Mouse (Mus musculus): ENCODE results near the gene Asb6. TPM values are rescaled to one million over a fixed set of nuclear protein-coding genes. Genes with fewer than 3 reads are reported as not detected.
A peak's percentile ranks its signal among the peaks of the same experiment; 100 is the strongest.

Asb6 gene
- polyA plus RNA-seq, 1 experiment from 2014 or later, result 26.6 TPM

DNA sequence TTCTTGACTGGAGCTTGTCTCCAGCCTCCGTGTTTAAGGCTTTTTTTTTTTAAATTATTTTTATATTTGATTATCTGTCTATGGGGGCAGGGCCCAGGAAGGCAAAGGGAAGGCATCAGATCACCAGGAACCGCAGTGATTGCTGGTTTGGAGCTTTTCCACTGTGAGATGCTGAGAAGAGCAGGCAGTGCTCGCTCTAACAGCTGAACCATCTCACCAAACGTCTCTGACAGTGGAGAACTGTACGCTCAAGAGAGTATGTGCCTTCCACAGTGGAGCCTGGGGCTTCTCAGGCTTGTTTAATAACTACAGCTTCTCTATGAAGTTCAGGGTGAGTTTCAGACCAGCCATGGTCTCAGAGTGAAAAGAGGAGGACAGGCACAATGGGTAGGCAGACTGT, 20.6 kb downstream of the Asb6 start:
- Histone ChIP-seq H3K27ac (replicated peaks; ENCODE audit: low read depth, low read length) (no peak overlapping the region), H3K9me3 (ENCODE audit: control insufficient read depth, low read length) (no peaks in the 10 kb centered on the region), H3K4me1 (ENCODE audit: control insufficient read depth, insufficient read depth, low read length) (peaks cover 9% of the 10 kb centered on the region), H3K36me3 (ENCODE audit: control insufficient read depth, insufficient read depth, low read length) (peaks cover 29% of the 10 kb centered on the region), H3K4me3 (ENCODE audit: low read depth, low read length) (no peak overlapping the region), H3K4me2 (ENCODE audit: low read depth, low read length) (peak overlapping the region; percentile 16; the same call in 1 of the 2 replicates), H3K9ac (ENCODE audit: low read depth, low read length) (0 out of 2 replicates have a peak overlapping the region, but pooled peaks have one; percentile 35), H3K27me3 (replicated peaks; ENCODE audit: control insufficient read depth, insufficient read depth, low read length) (no peaks in the 10 kb centered on the region)
- 83% methylated on average over 5 of the region's 5 CpGs for WGBS
- ATAC-seq (ENCODE audit: low read depth), result no peak
- DNase-seq (ENCODE audit: low spot score), result no peak

DNA sequence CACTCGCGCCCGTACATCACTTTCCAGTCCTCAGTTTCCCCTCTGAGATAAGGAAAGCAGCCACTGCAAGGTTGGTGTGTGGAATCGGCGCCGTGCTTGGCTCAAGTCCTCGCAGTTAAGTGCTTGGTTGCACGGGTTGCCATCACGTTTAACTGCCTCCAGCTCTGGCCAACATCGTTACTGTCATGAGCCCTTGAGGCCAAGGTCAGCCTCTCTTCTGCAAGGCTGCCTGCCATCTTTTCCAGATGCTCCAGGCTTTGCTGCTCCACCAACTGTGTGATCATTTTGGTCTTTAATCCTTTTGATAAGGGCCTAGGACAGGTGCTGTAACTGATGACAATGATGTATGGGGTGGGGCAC, 21.9 kb downstream of the Asb6 start:
- Histone ChIP-seq H3K27me3 (replicated peaks; ENCODE audit: control insufficient read depth, insufficient read depth, low read length) (no peaks in the 10 kb centered on the region), H3K4me2 (ENCODE audit: low read depth, low read length) (peak overlapping the region; percentile 64), H3K9me3 (ENCODE audit: control insufficient read depth, low read length) (no peaks in the 10 kb centered on the region), H3K9ac (ENCODE audit: low read depth, low read length) (peak overlapping the region; percentile 93), H3K27ac (replicated peaks; ENCODE audit: low read depth, low read length) (peak overlapping the region; percentile 79), H3K4me1 (ENCODE audit: control insufficient read depth, insufficient read depth, low read length) (peaks cover 9% of the 10 kb centered on the region), H3K36me3 (ENCODE audit: control insufficient read depth, insufficient read depth, low read length) (peaks cover 17% of the 10 kb centered on the region), H3K4me3 (ENCODE audit: low read depth, low read length) (peak overlapping the region; percentile 84)
- DNase-seq (ENCODE audit: low spot score) (no peak), ATAC-seq (ENCODE audit: low read depth) (no peak)
- WGBS, result 4% methylated on average over 10 of the region's 10 CpGs

DNA sequence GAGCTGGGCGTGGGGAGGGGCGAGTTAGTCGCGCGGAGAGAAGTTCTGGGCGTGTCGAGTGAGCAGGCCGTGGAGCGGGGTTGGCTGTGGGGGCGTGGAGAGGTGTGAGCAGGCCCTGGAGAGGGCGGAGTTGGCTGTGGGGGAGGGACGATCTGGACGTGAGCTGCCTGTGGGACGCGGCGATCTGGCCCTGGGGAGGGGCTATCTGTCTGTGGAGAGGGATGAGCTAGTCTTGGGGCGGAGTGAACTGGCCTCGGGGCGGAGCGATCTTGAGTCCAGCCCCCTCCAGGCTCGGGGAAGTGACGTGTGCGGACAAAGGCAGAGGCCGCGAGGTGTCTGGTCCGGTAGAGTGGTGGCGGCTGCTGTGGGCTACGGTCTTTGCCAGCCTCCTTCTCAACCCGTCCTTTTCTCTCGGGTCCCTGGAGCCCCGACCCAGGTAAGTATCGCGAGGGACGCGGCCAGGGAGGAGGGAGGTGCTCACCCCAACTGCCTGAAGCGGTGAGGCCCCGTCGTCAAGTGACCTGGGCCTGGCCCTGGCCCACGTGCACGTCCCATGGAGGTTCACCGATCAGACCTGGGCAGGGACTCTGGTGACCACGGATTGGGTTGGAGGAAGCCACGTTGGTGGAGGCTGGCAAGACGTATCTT, 22.4 kb downstream of the Asb6 start, which contains the start of gene Ntmt1:
Gene Ntmt1 (plus strand): TSS at position 179 of the 648 bp plus-strand sequence.
- WGBS, result 0% methylated on average over 23 of the region's 44 CpGs
- peak within 1 kb of the TSS; percentile 84 for H3K4me3 ChIP-seq (ENCODE audit: low read depth, low read length)
- H3K36me3 ChIP-seq (ENCODE audit: control insufficient read depth, insufficient read depth, low read length), result peaks cover 12% of the 10 kb centered on the region
- ATAC-seq (ENCODE audit: low read depth) (peak; percentile 98), DNase-seq (ENCODE audit: low spot score) (peak; percentile 100)
- peak within 1 kb of the TSS; percentile 64 for H3K4me2 ChIP-seq (ENCODE audit: low read depth, low read length)
- peaks cover 9% of the 10 kb centered on the region for H3K4me1 ChIP-seq (ENCODE audit: control insufficient read depth, insufficient read depth, low read length)
- H3K27me3 ChIP-seq (replicated peaks; ENCODE audit: control insufficient read depth, insufficient read depth, low read length), result no peaks in the 10 kb centered on the region
- H3K27ac ChIP-seq (replicated peaks; ENCODE audit: low read depth, low read length), result peak within 1 kb of the TSS; percentile 79
- no peaks in the 10 kb centered on the region for H3K9me3 ChIP-seq (ENCODE audit: control insufficient read depth, low read length)
- peak within 1 kb of the TSS; percentile 93 for H3K9ac ChIP-seq (ENCODE audit: low read depth, low read length)

DNA sequence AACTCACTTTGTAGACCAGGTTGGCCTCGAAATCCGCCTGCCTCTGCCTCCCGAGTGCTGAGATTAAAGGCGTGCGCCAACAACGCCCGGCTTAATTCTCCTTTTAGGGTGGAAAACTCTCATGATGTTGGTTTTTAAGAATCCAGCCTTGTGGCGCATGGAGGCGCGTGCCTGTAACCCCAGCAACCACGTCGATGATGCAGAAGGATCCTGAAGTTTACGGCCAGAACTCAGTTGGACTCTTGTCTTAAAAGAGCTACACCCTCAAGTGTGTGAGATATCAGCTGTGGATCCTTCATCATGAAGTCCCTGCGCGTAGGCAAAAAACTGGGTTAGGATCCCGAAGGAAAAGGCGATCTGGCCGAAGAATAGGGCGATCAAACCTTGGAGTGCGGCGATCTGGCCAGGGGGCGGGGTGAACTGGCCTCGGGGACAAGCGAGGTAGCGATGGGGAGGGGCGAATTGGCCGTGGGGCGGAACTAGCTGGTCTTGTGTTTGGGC, 22.9 kb downstream of the Asb6 start:
- no peak for DNase-seq (ENCODE audit: low spot score)
- Histone ChIP-seq H3K27ac (replicated peaks; ENCODE audit: low read depth, low read length) (peak overlapping the region; percentile 79), H3K36me3 (ENCODE audit: control insufficient read depth, insufficient read depth, low read length) (peaks cover 6% of the 10 kb centered on the region; the same call in 1 of the 2 replicates), H3K9me3 (ENCODE audit: control insufficient read depth, low read length) (no peaks in the 10 kb centered on the region), H3K4me1 (ENCODE audit: control insufficient read depth, insufficient read depth, low read length) (peaks cover 9% of the 10 kb centered on the region), H3K27me3 (replicated peaks; ENCODE audit: control insufficient read depth, insufficient read depth, low read length) (0 out of 2 replicates have a peak, but pooled peaks cover under 1% of the 10 kb centered on the region), H3K4me2 (ENCODE audit: low read depth, low read length) (peak overlapping the region; percentile 64), H3K4me3 (ENCODE audit: low read depth, low read length) (peak overlapping the region; percentile 84), H3K9ac (ENCODE audit: low read depth, low read length) (peak overlapping the region; percentile 60)
- WGBS, result 6% methylated on average over 28 of the region's 28 CpGs
- ATAC-seq (ENCODE audit: low read depth), result peak; percentile 27

DNA sequence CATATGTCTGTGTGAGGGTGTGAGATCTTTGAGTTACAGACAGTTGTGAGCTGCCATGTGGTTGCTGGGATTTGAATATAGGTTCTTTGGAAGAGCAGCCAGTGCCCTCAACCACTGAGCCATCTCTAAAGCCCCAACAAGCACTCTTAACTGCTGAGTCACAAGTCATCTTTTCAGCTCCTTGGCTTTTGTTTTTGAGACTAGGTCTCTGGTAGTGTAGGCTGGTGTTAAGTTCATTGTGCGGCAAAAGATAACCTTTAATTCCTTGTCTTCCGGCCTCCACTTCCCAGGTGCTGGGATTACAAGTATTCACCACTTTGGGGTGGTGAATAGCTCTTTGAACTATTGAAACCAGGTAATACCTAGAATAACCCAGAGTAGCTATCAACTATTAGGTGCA, 24.1 kb downstream of the Asb6 start:
- peaks cover 16% of the 10 kb centered on the region for H3K4me1 ChIP-seq (ENCODE audit: control insufficient read depth, insufficient read depth, low read length)
- no peak for DNase-seq (ENCODE audit: low spot score)
- WGBS, result 94% methylated on average over 2 of the region's 2 CpGs

DNA sequence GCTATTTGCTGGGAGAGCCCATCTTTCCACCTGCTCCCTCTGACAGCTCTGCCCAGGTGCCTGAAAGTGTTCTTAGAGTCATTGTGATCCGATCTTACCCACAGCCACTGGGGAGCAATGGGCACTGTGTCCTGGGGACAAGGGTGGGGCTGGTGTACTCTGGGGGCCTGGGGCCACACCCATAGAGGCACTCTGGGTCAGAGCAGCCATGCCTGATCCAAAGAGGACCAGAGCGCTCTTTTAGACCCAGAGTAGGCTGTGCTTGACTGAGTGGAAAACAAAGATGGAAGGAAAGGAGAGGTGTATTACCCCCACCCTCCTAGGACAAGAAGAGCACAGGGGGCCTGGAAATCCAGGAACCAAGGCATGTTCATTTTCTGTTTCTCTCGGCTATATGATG, 26.5 kb downstream of the Asb6 start, which contains the start of gene 1700001O22Rik:
Gene 1700001O22Rik (minus strand): TSS at position 58 of the 400 bp plus-strand sequence.
- ATAC-seq (ENCODE audit: low read depth), result no peak

More for the DNA sequence above, 24.1 kb downstream of the Asb6 start:
- Histone ChIP-seq H3K27ac (replicated peaks; ENCODE audit: low read depth, low read length) (no peak overlapping the region), H3K27me3 (replicated peaks; ENCODE audit: control insufficient read depth, insufficient read depth, low read length) (peaks cover 13% of the 10 kb centered on the region; the same call in 1 of the 2 replicates), H3K9me3 (ENCODE audit: control insufficient read depth, low read length) (no peaks in the 10 kb centered on the region), H3K4me3 (ENCODE audit: low read depth, low read length) (no peak overlapping the region), H3K9ac (ENCODE audit: low read depth, low read length) (no peak overlapping the region), H3K36me3 (ENCODE audit: control insufficient read depth, insufficient read depth, low read length) (no peaks in the 10 kb centered on the region), H3K4me2 (ENCODE audit: low read depth, low read length) (no peak overlapping the region)
- ATAC-seq (ENCODE audit: low read depth), result no peak

DNA sequence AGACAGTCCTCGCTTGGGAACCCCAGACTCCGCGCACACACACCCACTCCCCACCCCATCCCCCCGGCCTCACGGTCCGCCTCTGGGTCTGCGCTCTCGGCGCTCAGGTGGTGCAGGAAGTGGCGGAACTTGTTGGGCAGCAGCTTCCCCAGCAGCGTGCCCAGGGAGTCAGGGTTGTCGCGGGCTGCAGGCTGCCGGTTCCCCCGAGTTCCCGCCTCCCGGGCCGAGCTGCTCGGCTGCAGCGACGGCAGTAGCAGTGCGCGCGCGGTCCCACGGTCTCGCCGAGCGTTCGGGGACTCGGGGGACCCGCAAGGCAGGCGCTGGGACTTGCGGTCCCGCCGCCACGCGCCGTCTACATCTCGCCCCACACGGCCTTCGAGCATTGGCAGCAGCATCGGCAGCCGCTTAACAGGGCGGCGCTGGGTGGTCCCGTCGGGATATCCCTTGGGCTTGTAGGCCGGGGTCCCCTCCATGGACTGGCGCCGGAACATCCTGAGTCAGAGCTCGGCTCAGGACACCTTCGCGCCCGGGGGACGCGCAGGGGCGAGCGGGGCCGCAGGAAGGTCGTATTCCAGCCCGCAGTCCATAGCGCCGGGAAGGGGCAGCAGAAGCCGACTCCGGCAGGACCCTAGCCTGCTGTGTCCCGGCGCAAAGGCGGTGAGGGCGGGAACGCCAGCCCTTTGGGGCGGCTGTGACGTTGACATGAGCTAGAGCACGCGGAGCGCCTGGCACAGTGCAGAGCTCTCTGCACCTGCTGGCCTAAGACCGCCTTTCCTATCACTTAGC, 28.9 kb downstream of the Asb6 start:
- peak overlapping the region; percentile 95 for H3K4me2 ChIP-seq (ENCODE audit: low read depth, low read length)
- no peak overlapping the region for H3K27ac ChIP-seq (replicated peaks; ENCODE audit: low read depth, low read length)
- H3K9ac ChIP-seq (ENCODE audit: low read depth, low read length), result peak overlapping the region; percentile 66
- H3K27me3 ChIP-seq (replicated peaks; ENCODE audit: control insufficient read depth, insufficient read depth, low read length), result peaks cover 14% of the 10 kb centered on the region
- no peaks in the 10 kb centered on the region for H3K9me3 ChIP-seq (ENCODE audit: control insufficient read depth, low read length)
- 2% methylated on average over 29 of the region's 77 CpGs for WGBS
- peak; percentile 62 for ATAC-seq (ENCODE audit: low read depth)
- peak overlapping the region; percentile 48 for H3K4me3 ChIP-seq (ENCODE audit: low read depth, low read length)
- peaks cover 12% of the 10 kb centered on the region for H3K4me1 ChIP-seq (ENCODE audit: control insufficient read depth, insufficient read depth, low read length)
- peak; percentile 50 for DNase-seq (ENCODE audit: low spot score)
- H3K36me3 ChIP-seq (ENCODE audit: control insufficient read depth, insufficient read depth, low read length), result no peaks in the 10 kb centered on the region

More for the DNA sequence above, 26.5 kb downstream of the Asb6 start, which contains the start of gene 1700001O22Rik:
- DNase-seq (ENCODE audit: low spot score), result no peak
- H3K27me3 ChIP-seq (replicated peaks; ENCODE audit: control insufficient read depth, insufficient read depth, low read length), result peaks cover 14% of the 10 kb centered on the region
- H3K9ac ChIP-seq (ENCODE audit: low read depth, low read length), result no peak within 1 kb of the TSS
- H3K4me1 ChIP-seq (ENCODE audit: control insufficient read depth, insufficient read depth, low read length), result peaks cover 7% of the 10 kb centered on the region
- H3K9me3 ChIP-seq (ENCODE audit: control insufficient read depth, low read length), result no peaks in the 10 kb centered on the region
- H3K4me2 ChIP-seq (ENCODE audit: low read depth, low read length), result no peak within 1 kb of the TSS
- 85% methylated on average over 3 of the region's 3 CpGs for WGBS
- no peak within 1 kb of the TSS for H3K4me3 ChIP-seq (ENCODE audit: low read depth, low read length)
- no peak within 1 kb of the TSS for H3K27ac ChIP-seq (replicated peaks; ENCODE audit: low read depth, low read length)
- H3K36me3 ChIP-seq (ENCODE audit: control insufficient read depth, insufficient read depth, low read length), result no peaks in the 10 kb centered on the region

DNA sequence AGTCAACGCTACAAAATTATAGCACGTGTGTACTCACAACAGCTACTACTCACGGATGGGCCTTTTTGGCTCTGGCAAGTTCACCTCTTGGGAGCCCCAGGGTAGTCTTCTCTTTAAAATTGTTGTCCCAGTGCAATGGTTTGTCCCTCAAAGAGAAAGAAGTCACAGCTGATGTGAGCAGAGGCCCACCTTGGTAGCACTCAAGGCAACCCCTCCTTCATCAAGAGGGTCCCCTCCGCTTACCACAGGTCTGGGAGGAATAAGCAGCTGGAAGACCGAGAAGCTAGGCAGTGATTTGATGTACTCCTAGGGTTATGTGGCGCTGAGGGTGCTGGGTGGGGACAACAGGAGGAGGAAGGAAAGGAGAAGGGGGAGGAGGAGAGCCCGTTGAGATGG, 29.5 kb downstream of the Asb6 start:
- ATAC-seq (ENCODE audit: low read depth) (no peak), DNase-seq (ENCODE audit: low spot score) (no peak)
- Histone ChIP-seq H3K27me3 (replicated peaks; ENCODE audit: control insufficient read depth, insufficient read depth, low read length) (peaks cover 14% of the 10 kb centered on the region), H3K36me3 (ENCODE audit: control insufficient read depth, insufficient read depth, low read length) (no peaks in the 10 kb centered on the region), H3K9ac (ENCODE audit: low read depth, low read length) (peak overlapping the region; percentile 66), H3K9me3 (ENCODE audit: control insufficient read depth, low read length) (no peaks in the 10 kb centered on the region), H3K27ac (replicated peaks; ENCODE audit: low read depth, low read length) (no peak overlapping the region), H3K4me1 (ENCODE audit: control insufficient read depth, insufficient read depth, low read length) (peaks cover 17% of the 10 kb centered on the region), H3K4me2 (ENCODE audit: low read depth, low read length) (peak overlapping the region; percentile 95), H3K4me3 (ENCODE audit: low read depth, low read length) (peak overlapping the region; percentile 48)
- 33% methylated on average over 6 of the region's 7 CpGs for WGBS
